In the genomic region with DNA sequence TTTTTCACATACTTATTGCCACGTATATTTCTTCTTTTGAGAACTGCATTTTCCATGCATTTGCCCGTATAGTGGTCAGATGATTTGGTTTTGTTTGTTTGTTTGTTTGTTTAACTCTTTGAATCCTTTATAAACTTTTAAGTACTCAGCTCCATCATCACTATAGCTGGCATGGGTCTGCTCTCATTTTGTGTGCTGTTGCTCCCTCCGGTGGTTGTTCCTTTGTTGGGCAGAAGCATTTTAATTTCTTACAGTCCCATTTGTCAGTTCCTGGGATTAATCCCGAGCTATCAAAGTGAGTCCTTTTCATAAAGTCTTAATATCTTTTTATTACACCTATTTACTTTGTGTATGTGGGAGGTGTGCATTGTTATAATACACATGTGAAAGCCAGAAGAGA, we compare ENCODE assay signal across 8 mouse cellular contexts.
DNase-seq lines count a peak whose midpoint lies in the region; ATAC-seq and TF ChIP-seq lines count a peak whose summit lies in the region.

No protein-coding gene starts in this region.

- no peaks in the 10 kb centered on the region for H3K36me3 ChIP-seq in hindbrain, postnatal 0 days (ENCODE audit: insufficient read depth, low read length)
- H3K36me3 ChIP-seq in hindbrain, embryonic 12.5 days: no peaks in the 10 kb centered on the region
- H3K36me3 ChIP-seq in ES-E14 (ENCODE audit: control insufficient read depth, insufficient read depth, low read length, poor library complexity, severe bottlenecking): no peaks in the 10 kb centered on the region

- no peak overlapping the region for H3K27ac ChIP-seq in hindbrain, postnatal 0 days
- no peak overlapping the region for H3K27ac ChIP-seq in hindbrain, embryonic 12.5 days
- H3K27ac ChIP-seq in ES-E14 (ENCODE audit: insufficient read depth, low read depth, low read length, poor library complexity, severe bottlenecking): no peak overlapping the region

- H3K9ac ChIP-seq in hindbrain, postnatal 0 days (replicated peaks; ENCODE audit: low read length): no peak overlapping the region
- no peak overlapping the region for H3K9ac ChIP-seq in hindbrain, embryonic 12.5 days
- no peak overlapping the region for H3K9ac ChIP-seq in ES-E14 (ENCODE audit: insufficient read depth, low read depth, low read length, poor library complexity, severe bottlenecking)

- no peaks in the 10 kb centered on the region for H3K9me3 ChIP-seq in hindbrain, postnatal 0 days (ENCODE audit: low read length)
- no peaks in the 10 kb centered on the region for H3K9me3 ChIP-seq in hindbrain, embryonic 12.5 days (replicated peaks)
- H3K9me3 ChIP-seq in ES-E14 (ENCODE audit: control insufficient read depth, insufficient read depth, low read depth, low read length): no peaks in the 10 kb centered on the region

- no peak for ATAC-seq in hindbrain, postnatal 0 days
- ATAC-seq in hindbrain, embryonic 12.5 days (ENCODE audit: low FRiP score): no peak
- ATAC-seq in inflammation-experienced regulatory T-cells, adult 6 months: no peak

- in situ Hi-C loops in ES-E14 (cut with MboI; ENCODE audit: low sequenced_read_pairs in 2 of 2, unreplicated experiment in 2 of 2): no loop called here

- H3K4me1 ChIP-seq in hindbrain, postnatal 0 days (ENCODE audit: insufficient read depth, low read length): no peaks in the 10 kb centered on the region
- H3K4me1 ChIP-seq in hindbrain, embryonic 12.5 days: no peaks in the 10 kb centered on the region
- no peaks in the 10 kb centered on the region for H3K4me1 ChIP-seq in ES-E14 (ENCODE audit: control insufficient read depth in 2 of 2, insufficient read depth in 2 of 2, low read length in 2 of 2, poor library complexity in 1 of 2)

- WGBS in hindbrain, postnatal 0 days: 59% methylated on average over 4 of the region's 4 CpGs
- 67% methylated on average over 4 of the region's 4 CpGs for WGBS in hindbrain, embryonic 12.5 days

- no peak overlapping the region for H3K4me3 ChIP-seq in hindbrain, postnatal 0 days (ENCODE audit: low read length)
- H3K4me3 ChIP-seq in hindbrain, embryonic 12.5 days: no peak overlapping the region
- no peak overlapping the region for H3K4me3 ChIP-seq in ES-E14 (ENCODE audit: insufficient read depth in 1 of 2, low read depth in 1 of 2, low read length in 2 of 2, poor library complexity in 1 of 2, severe bottlenecking in 1 of 2)

- H3K27me3 ChIP-seq in hindbrain, postnatal 0 days (ENCODE audit: insufficient read depth, low read length): no peaks in the 10 kb centered on the region
- no peaks in the 10 kb centered on the region for H3K27me3 ChIP-seq in hindbrain, embryonic 12.5 days

- no peak overlapping the region for H3K4me2 ChIP-seq in hindbrain, postnatal 0 days (ENCODE audit: low read depth, low read length)
- H3K4me2 ChIP-seq in hindbrain, embryonic 12.5 days (replicated peaks): no peak overlapping the region

- peak; percentile 57 for TF ChIP-seq CTCF in hindbrain, postnatal 0 days (IDR thresholded peaks at IDR 0.05; ENCODE audit: low read depth)

- DNase-seq in hindbrain, postnatal 0 days (ENCODE audit: low spot score): peak; percentile 49
- DNase-seq in ES-E14 (ENCODE audit: low read depth, low spot score): no peak
- peak; percentile 26 for DNase-seq in cerebellum, adult 8-10 months
- DNase-seq in kidney, postnatal 4 days: peak; percentile 43 to 54
- peak; percentile 59 for DNase-seq in retina, embryonic 14.5 days (ENCODE audit: low spot score)
- DNase-seq in liver: no peak

TF ChIP-seq in ES-E14, 5 proteins besides CTCF, POLR2A, EP300 and RAD21:
- TF ChIP-seq CHD2 (IDR thresholded peaks at IDR 0.05; ENCODE audit: low read depth, low read length) (no peak), ZNF384 (IDR thresholded peaks at IDR 0.05; ENCODE audit: low read depth, low read length) (no peak), ZC3H11A (IDR thresholded peaks at IDR 0.05; ENCODE audit: borderline replicate concordance, low read depth, low read length) (peak; percentile 45), HCFC1 (IDR thresholded peaks at IDR 0.05; ENCODE audit: borderline replicate concordance, insufficient read depth, low read length) (no peak), MAFK (IDR thresholded peaks at IDR 0.05; ENCODE audit: insufficient read depth, low read depth, low read length) (no peak)

Comparison
In these comparisons a context has a peak if more than half of its experiments do, and no peak if none do; other contexts are left out.
1. DNase-seq: peak in hindbrain, postnatal 0 days (single experiment), cerebellum, adult 8-10 months (single experiment), kidney, postnatal 4 days (2 of 2) and retina, embryonic 14.5 days (single experiment); none in ES-E14 (single experiment) and liver (single experiment).